Comparison of ENCODE assay signal across 17 mouse cellular contexts in genomic region chr3:34836741-34837267, GRCm38 (mm10).
DNase-seq lines count a peak whose midpoint lies in the region; ATAC-seq and TF ChIP-seq lines count a peak whose summit lies in the region.
"Had no signal": no experiment of that assay in that cellular context is flagged by ENCODE, and none has a peak within 500 bp of the region (broad histone marks: within the 10 kb centered on the region; RNA-seq: fewer than 3 reads in every experiment).

No protein-coding gene starts in this region.

- H3K4me1 ChIP-seq in hindbrain, embryonic 12.5 days = peaks cover 6% of the 10 kb centered on the region
- H3K4me1 ChIP-seq in hindbrain, embryonic 10.5 days (replicated peaks) = peaks cover 7% of the 10 kb centered on the region; the same call in 1 of the 2 replicates
- peaks cover 26% of the 10 kb centered on the region for H3K4me1 ChIP-seq in forebrain, embryonic 15.5 days
- peaks cover 27% of the 10 kb centered on the region for H3K4me1 ChIP-seq in neural tube, embryonic 13.5 days (replicated peaks)
- H3K4me1 ChIP-seq: liver, embryonic 12.5 days; lung, embryonic 15.5 days had no signal

- H3K27ac ChIP-seq in hindbrain, embryonic 12.5 days = no peak overlapping the region
- H3K27ac ChIP-seq in hindbrain, embryonic 10.5 days = no peak overlapping the region
- no peak overlapping the region for H3K27ac ChIP-seq in forebrain, embryonic 15.5 days (replicated peaks)
- H3K27ac ChIP-seq in neural tube, embryonic 13.5 days (replicated peaks) = no peak overlapping the region
- H3K27ac ChIP-seq: gastrocnemius, adult 2 months; heart, embryonic 15.5 days; liver, embryonic 12.5 days; lung, embryonic 15.5 days had no signal

- 70% methylated on average over 8 of the region's 8 CpGs for WGBS in hindbrain, embryonic 12.5 days
- WGBS in hindbrain, embryonic 10.5 days = 85% methylated on average over 8 of the region's 8 CpGs
- 30% methylated on average over 8 of the region's 8 CpGs for WGBS in forebrain, embryonic 15.5 days
- WGBS in neural tube, embryonic 13.5 days = 31% methylated on average over 8 of the region's 8 CpGs

- H3K36me3 ChIP-seq in hindbrain, embryonic 12.5 days = no peaks in the 10 kb centered on the region
- H3K36me3 ChIP-seq in hindbrain, embryonic 10.5 days = no peaks in the 10 kb centered on the region
- no peaks in the 10 kb centered on the region for H3K36me3 ChIP-seq in forebrain, embryonic 15.5 days
- H3K36me3 ChIP-seq in neural tube, embryonic 13.5 days = no peaks in the 10 kb centered on the region
- H3K36me3 ChIP-seq: heart, embryonic 15.5 days; liver, embryonic 12.5 days; lung, embryonic 15.5 days had no signal

- ATAC-seq in hindbrain, embryonic 12.5 days (ENCODE audit: low FRiP score) = peak; percentile 78
- ATAC-seq in forebrain, embryonic 15.5 days (replicated peaks) = peak; percentile 69
- ATAC-seq in neural tube, embryonic 13.5 days (ENCODE audit: low read depth) = peak; percentile 88
- ATAC-seq: liver, embryonic 12.5 days had no signal

- no peaks in the 10 kb centered on the region for H3K9me3 ChIP-seq in hindbrain, embryonic 12.5 days (replicated peaks)
- no peaks in the 10 kb centered on the region for H3K9me3 ChIP-seq in hindbrain, embryonic 10.5 days
- no peaks in the 10 kb centered on the region for H3K9me3 ChIP-seq in forebrain, embryonic 15.5 days
- H3K9me3 ChIP-seq in neural tube, embryonic 13.5 days = no peaks in the 10 kb centered on the region
- H3K9me3 ChIP-seq: heart, embryonic 15.5 days; liver, embryonic 12.5 days; lung, embryonic 15.5 days had no signal

- DNase-seq in hindbrain, embryonic 10.5 days (ENCODE audit: low spot score) = no peak
- peak; percentile 90 for DNase-seq in brain, embryonic 14.5 days (ENCODE audit: low read depth)
- DNase-seq in thymus, adult 18-20 months = no peak
- DNase-seq in urinary bladder, postnatal 10 days (ENCODE audit: low spot score) = no peak
- DNase-seq: B cell, adult 2 months; cerebellum, adult 11-12 months; gastrocnemius, adult 2 months; heart, adult 18-20 months; kidney, adult 8-10 months; kidney, postnatal 36 days had no signal

- H3K9ac ChIP-seq in hindbrain, embryonic 12.5 days = no peak overlapping the region
- H3K9ac ChIP-seq in forebrain, embryonic 15.5 days (replicated peaks) = no peak overlapping the region
- H3K9ac ChIP-seq in neural tube, embryonic 13.5 days = no peak overlapping the region
- H3K9ac ChIP-seq: heart, embryonic 15.5 days; liver, embryonic 12.5 days; lung, embryonic 15.5 days had no signal

- TF ChIP-seq POLR2A in brain, embryonic 14.5 days (IDR thresholded peaks at IDR 0.05; ENCODE audit: borderline replicate concordance, extremely low read depth, insufficient read depth, insufficient read length, poor library complexity, severe bottlenecking) = no peak

- no peak overlapping the region for H3K4me3 ChIP-seq in hindbrain, embryonic 12.5 days
- no peak overlapping the region for H3K4me3 ChIP-seq in hindbrain, embryonic 10.5 days
- no peak overlapping the region for H3K4me3 ChIP-seq in forebrain, embryonic 15.5 days
- no peak overlapping the region for H3K4me3 ChIP-seq in neural tube, embryonic 13.5 days
- H3K4me3 ChIP-seq: erythroblast, embryonic 14.5 days; gastrocnemius, adult 2 months; heart, embryonic 15.5 days; liver, embryonic 12.5 days; lung, embryonic 15.5 days had no signal

- H3K27me3 ChIP-seq in hindbrain, embryonic 12.5 days = no peaks in the 10 kb centered on the region
- no peaks in the 10 kb centered on the region for H3K27me3 ChIP-seq in hindbrain, embryonic 10.5 days (ENCODE audit: insufficient read depth, poor library complexity, severe bottlenecking)
- no peaks in the 10 kb centered on the region for H3K27me3 ChIP-seq in forebrain, embryonic 15.5 days
- peaks cover 34% of the 10 kb centered on the region for H3K27me3 ChIP-seq in neural tube, embryonic 13.5 days
- H3K27me3 ChIP-seq: heart, embryonic 15.5 days; liver, embryonic 12.5 days; lung, embryonic 15.5 days had no signal

- no peak for TF ChIP-seq CTCF in brain, embryonic 14.5 days (IDR thresholded peaks at IDR 0.05; ENCODE audit: borderline replicate concordance, extremely low read depth, insufficient read depth, insufficient read length)

- H3K4me2 ChIP-seq in hindbrain, embryonic 12.5 days (replicated peaks) = no peak overlapping the region
- H3K4me2 ChIP-seq in forebrain, embryonic 15.5 days (replicated peaks) = no peak overlapping the region
- H3K4me2 ChIP-seq in neural tube, embryonic 13.5 days = no peak overlapping the region
- H3K4me2 ChIP-seq: heart, embryonic 15.5 days; liver, embryonic 12.5 days; lung, embryonic 15.5 days had no signal
